Mouse (Mus musculus) cortical plate, adult 2 months (tissue): ENCODE results near the gene Rpsa. TPM values are rescaled to one million over a fixed set of nuclear protein-coding genes. Genes with fewer than 3 reads are reported as not detected.

Experiments used
- H3K27ac ChIP-seq: fragments of 200-500 bp; 2 replicates; pipeline ENCODE4 v1.5.1; 2012; ENCODE audit warnings: low read length, control low read depth, inconsistent platforms; ENCODE audit not compliant: insufficient read depth
- H3K4me1 ChIP-seq: fragments of 200-500 bp; 2 replicates; pipeline ENCODE4 v1.6.1; 2011; ENCODE audit warnings: low read length; ENCODE audit not compliant: control insufficient read depth, insufficient read depth
- H3K4me3 ChIP-seq: fragments of 200-500 bp; 2 replicates; pipeline ENCODE4 v1.5.1; 2011; ENCODE audit warnings: mild to moderate bottlenecking, low read length, control low read depth; ENCODE audit not compliant: insufficient read depth
- CTCF ChIP-seq: fragments of 200-500 bp; IDR thresholded peaks from 2 replicates; pipeline ENCODE4 v1.5.1; 2011; ENCODE audit warnings: mild to moderate bottlenecking, control low read depth, low read length; ENCODE audit not compliant: insufficient read depth; ENCODE audit errors: extremely low read depth
- POLR2A ChIP-seq: fragments of 200-500 bp; IDR thresholded peaks from 2 replicates; pipeline ENCODE4 v1.6.1; 2011; ENCODE audit warnings: mild to moderate bottlenecking, low read length, control low read depth; ENCODE audit not compliant: insufficient read depth; ENCODE audit errors: extremely low read depth
- polyA plus RNA-seq: library from polyadenylated mRNA; depleted of rRNA; stranded (reverse); fragments of >200 nt; gene quantifications from 2 replicates; pipeline ENCODE4 v1.2.3, GENCODE M21; 2012; rRNA removed

Rpsa gene
- 945 and 968 TPM in 2 replicates for polyA plus RNA-seq

DNA sequence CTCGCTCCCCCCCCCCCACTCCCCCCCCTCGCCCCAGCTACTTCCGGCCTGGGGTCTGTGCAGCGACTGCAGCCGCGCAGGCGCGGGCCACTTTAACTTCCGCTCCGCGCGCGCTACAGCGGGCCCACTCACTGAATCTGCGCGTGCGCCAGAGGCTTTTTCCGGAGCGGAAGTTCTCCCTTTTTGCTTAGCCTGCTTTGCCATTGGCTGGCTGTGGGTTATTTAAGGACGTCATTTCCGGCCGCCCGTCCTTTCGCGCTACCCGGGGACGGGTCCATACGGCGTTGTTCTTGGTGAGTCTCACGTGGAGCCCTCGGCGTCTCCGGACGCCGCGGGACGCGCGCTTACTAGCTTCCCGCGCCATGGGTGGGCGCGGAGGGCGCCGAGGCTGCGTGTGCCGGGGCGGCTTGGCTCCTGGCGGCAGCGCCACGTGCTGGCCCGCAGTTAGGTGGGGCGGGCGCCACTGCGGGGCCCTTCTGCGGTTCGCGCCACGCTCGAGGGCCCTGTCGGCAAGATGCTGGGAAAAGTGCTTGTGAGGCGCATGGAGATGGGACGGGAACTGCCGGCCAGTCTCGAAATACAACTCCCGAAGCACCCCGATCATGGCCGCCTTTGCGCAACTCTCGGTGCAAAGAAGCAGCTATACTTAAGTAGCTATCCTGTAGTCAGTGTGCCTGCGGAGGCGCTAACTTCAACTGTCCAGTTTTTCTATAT lies at the start of gene Rpsa:
Rpsa (plus strand) TSS at position 152 of the 714 bp plus-strand sequence.
- Histone ChIP-seq H3K4me1 (peaks cover 7% of the 10 kb centered on the region), H3K27ac (no peak within 1 kb of the TSS)
- TF ChIP-seq CTCF (no peak), POLR2A (peak; percentile 93)

DNA sequence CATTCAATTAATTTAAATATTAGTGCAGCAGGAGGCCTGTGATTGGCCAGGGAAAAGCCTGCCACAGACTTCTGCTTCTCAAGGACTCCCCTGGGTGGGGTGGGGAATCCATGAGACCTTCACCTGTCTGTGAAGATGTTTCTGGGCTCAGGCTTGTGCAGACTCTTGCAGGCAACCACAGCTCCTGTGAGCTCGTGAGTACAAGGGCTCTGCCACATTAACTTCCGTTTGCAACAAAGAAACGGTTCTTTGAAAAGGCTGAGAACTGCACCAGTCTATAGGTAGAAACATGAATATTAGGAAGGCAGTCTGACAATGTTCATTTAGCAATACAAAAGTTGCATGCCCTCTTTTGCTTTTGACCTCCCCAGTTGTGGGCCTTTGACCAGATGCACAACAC lies 49.2 kb upstream of the Rpsa start:
- no peak overlapping the region for H3K27ac ChIP-seq
- H3K4me3 ChIP-seq = no peak overlapping the region
- no peak for TF ChIP-seq POLR2A
- no peak for TF ChIP-seq CTCF
- H3K4me1 ChIP-seq = no peaks in the 10 kb centered on the region

More for the DNA sequence above, at the start of gene Rpsa:
- H3K4me3 ChIP-seq = peak within 1 kb of the TSS; percentile 65

DNA sequence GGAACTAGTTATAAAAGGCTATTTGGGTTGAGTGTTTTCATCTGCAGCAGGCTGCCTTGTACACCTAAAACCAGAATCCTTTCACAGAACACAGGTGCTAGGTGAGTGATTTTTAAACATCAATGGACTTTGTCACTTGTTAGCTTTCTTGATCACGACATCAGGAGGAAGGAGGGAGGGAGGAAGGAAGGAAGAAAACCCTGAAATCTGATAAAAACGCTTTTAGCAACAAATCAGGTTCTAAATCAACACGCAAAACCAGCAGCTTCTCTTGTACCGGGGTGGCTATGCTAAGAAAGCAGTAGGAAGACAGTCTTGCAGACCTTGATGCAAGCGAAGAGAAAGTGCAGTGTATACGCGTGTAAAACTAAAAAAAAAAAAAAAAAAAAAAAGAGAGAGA lies 47.6 kb upstream of the Rpsa start:
- H3K27ac ChIP-seq = no peak overlapping the region
- H3K4me3 ChIP-seq = no peak overlapping the region
- no peaks in the 10 kb centered on the region for H3K4me1 ChIP-seq

DNA sequence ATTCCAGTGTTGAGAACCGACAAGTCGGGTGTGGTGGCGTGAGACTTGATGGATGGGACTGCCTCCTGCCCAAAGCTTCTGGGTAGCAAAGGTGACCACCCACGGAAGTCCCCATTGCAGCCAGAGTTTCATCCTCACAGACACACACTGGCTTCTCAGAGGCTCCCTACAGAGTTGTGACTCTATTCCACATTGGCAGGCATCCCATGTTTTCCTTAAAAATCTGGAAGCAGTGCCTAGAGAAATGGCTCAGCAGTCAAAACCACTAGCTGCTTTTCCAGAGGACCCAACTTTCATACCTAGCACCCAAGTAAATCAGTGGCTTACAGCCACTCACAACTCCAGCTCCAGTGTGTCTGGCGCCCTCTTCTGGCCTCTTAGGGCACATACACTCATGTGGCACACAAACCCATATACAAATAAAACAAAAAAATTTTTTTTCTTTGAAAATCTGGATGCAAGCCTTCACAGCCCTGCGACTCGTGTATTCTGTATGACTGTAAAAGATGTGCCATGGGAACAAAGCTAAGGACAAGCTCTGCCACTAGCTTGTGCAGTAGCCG lies 46.9 kb upstream of the Rpsa start:
- no peaks in the 10 kb centered on the region for H3K4me1 ChIP-seq
- H3K27ac ChIP-seq = no peak overlapping the region
- no peak for TF ChIP-seq POLR2A
- H3K4me3 ChIP-seq = no peak overlapping the region

More for the DNA sequence above, 47.6 kb upstream of the Rpsa start:
- no peak for TF ChIP-seq POLR2A
- TF ChIP-seq CTCF = no peak

DNA sequence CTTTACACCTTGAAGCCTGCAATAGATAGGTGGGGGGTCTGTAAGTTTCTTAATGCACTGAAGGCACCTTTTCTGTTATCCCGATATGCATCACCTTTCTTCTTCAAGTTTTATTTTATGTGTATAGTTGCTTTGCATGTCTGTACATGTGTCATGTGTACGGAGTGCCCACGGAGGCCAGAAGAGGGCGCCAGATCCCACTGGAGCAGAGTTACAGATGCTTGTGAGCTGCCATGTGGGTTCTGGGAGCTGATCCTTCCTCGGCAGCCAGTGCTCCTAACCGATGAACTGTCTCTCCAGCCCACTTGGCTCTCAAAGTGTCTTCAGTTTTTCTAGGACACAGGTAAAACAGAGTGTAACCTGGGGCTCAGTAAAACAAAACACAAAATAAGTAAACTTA lies 46.2 kb upstream of the Rpsa start:
- no peaks in the 10 kb centered on the region for H3K4me1 ChIP-seq
- H3K4me3 ChIP-seq = no peak overlapping the region
- TF ChIP-seq POLR2A = no peak
- TF ChIP-seq CTCF = 0 out of 2 replicates have a peak, but pooled peaks have one; percentile 0
- H3K27ac ChIP-seq = no peak overlapping the region

- no peaks in the 10 kb centered on the region for H3K4me1 ChIP-seq
- no peak for TF ChIP-seq POLR2A
- no peak for TF ChIP-seq CTCF
- H3K4me3 ChIP-seq = no peak overlapping the region
- no peak overlapping the region for H3K27ac ChIP-seq
Measured at GRCm38 (mm10) chr9:120081967-120082366, 45.5 kb upstream of the Rpsa start.

GRCm38 (mm10) chr9:120082691-120083090 lies 44.8 kb upstream of the Rpsa start:
- H3K4me3 ChIP-seq = no peak overlapping the region
- no peaks in the 10 kb centered on the region for H3K4me1 ChIP-seq
- TF ChIP-seq POLR2A (no peak), CTCF (no peak)
- no peak overlapping the region for H3K27ac ChIP-seq

- H3K27ac ChIP-seq = no peak overlapping the region
- no peak overlapping the region for H3K4me3 ChIP-seq
- no peaks in the 10 kb centered on the region for H3K4me1 ChIP-seq
- TF ChIP-seq POLR2A (no peak), CTCF (no peak)
Measured at GRCm38 (mm10) chr9:120083158-120083894, 44.2 kb upstream of the Rpsa start.

DNA sequence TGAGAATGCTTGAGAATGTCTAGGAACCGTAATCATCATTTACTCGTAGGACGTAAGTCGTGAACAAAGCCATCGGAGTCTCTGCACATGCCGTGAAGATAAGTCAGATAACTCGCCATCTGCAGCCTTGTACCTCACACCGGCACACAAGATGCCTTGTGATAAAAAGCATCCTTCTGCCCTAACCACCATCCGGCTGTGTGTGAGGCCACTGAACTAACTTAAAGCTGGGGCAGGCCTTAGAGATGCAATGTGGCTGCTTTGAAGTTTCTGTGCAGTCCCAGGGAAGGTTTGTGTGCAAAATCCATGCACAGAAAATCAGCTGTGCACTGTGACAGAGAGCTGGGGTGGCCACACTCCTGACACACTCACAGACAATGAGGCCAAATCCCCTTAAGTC lies 43.1 kb upstream of the Rpsa start:
- H3K4me3 ChIP-seq = no peak overlapping the region
- no peaks in the 10 kb centered on the region for H3K4me1 ChIP-seq
- TF ChIP-seq CTCF (no peak), POLR2A (no peak)
- no peak overlapping the region for H3K27ac ChIP-seq

DNA sequence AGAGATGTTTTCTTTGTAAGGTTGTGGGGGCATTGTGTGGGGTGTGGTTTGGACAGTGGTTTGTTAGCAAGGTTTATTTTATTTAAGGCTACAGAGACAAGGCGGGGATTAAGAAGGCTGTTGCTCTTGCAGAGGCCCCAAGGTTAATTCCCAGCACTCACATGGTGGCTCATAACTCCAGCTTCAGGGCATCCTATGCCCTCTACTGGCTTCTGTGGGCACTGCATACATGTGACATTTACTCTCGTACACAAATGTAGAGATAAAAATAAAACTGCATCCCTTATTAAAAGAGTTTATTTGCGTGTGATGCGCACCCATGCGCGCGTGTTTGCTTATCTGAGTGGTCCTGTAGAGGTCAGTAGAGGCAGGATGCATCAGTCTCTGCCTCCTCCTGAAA lies 38.4 kb upstream of the Rpsa start:
- Histone ChIP-seq H3K4me1 (no peaks in the 10 kb centered on the region), H3K4me3 (no peak overlapping the region), H3K27ac (no peak overlapping the region)
- TF ChIP-seq CTCF = no peak
- no peak for TF ChIP-seq POLR2A
